Mouse (Mus musculus) left cerebral cortex, postnatal 10 days (tissue): ENCODE data around the gene Ahdc1. TPM values are rescaled to one million over a fixed set of nuclear protein-coding genes. Genes with fewer than 3 reads are reported as not detected.

Experiments
- DNase-seq, 2 experiments: peaks; one replicate each; pipeline ENCODE4 v3.0.0; 2021 to 2022; ENCODE audit warnings: low spot score in 2 of 2, mixed read lengths in 1 of 2; ENCODE audit errors: extremely low spot score in 1 of 2
- intact Hi-C: fragments of 180-260 bp; cut with DNase I; formaldehyde crosslinking; loops from one replicate; pipeline ENCODE4 v1.15.1; 2025
- total RNA-seq, 2 experiments: library from RNA; stranded (reverse); gene quantifications; 2 replicates each; pipeline ENCODE4 v1.2.3; 2021

The Ahdc1 gene
- total RNA-seq, result 10 to 100 TPM; 70.0 to 71.1 TPM

DNA sequence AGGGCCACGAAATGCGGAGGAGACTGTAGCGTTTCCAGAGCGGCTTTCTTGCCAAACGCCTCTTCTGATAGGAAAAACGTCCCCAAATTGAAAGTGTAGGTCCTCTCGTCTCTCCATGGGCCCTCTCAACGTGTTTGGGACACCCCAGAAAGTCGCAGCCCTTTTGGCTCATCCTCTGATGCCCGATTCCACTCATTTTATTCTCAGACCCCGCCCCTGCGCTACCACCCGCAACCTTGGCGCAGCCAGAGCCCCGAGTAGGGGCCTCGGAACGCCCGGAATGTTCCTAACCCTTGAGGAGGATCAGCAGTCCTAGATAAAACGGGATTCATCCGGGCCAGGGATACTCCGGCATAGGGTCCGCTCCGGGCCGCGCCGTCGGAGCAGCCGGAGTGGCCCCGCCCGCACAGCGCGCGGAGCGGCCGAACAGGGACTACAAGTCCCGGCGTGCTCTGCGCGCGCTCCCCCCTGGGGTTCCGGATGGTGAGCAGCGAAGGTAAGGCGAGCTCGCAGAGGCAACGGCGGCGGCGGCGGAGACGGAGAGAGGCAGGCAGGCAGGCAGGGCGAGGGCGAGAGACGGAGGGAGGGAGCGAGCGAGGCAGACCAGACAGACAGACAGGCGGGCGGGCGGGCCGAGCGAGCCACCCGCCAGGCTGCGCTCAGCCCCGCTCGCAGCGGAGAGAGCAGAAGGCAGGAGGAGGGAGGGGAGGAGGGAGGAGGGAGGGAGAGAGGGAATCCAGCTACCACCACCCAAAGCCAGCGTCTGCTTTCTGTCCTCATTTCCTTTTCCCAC is at the start of gene Ahdc1:
Ahdc1 (plus strand) TSS at position 233 of the 793 bp plus-strand sequence.
- DNase-seq, result peak; percentile 89 to 97
- intact Hi-C loops, result loop anchor here (2.0 to 5.0 kb wide), 2 partner anchors 201 to 290 kb away; partner anchors contain the start of genes Cd164l2 and Gpr3

GRCm38 (mm10) chr4:132961866-132962265 is 49.2 kb upstream of the Ahdc1 start:
- intact Hi-C loops, result no loop called here
- no peak for DNase-seq

DNA sequence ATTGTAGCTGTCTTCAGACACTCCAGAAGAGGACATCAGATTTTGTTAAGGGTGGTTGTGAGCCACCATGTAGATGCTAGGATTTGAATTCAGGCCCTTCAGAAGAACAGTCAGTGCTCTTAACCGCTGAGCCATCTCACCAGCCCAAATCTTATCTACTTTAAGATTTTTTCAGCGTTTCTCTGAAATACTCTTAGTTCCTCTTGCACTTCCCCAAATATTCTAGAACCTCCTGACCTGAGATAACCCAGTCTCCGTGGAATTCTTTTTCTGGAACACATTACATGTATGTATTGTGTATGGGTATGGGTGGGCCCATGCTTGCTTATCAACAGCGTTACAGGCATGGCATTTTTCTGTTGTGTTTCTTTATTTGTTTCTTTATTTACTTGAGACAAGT is 48.4 kb upstream of the Ahdc1 start:
- intact Hi-C loops, result no loop called here
- no peak for DNase-seq

DNA sequence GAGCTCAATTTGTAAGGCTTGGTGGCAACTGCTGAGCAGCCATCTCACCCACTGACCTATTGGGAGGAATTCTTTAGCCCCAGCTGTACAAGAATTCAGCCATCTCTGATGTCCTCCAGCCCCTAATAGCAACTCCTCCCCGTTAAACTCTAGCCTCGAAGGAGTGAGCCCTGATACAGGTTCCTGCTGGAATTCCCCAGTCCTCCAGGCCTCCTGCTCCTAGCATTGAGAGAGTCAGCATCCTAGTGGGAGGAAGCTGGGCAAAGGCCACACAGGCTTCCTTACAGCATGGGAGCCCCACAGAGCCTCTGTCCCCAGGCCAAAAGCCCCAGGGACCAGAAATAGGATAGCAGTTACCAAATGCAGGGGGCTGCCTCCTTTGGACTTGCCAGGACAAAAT is 47.6 kb upstream of the Ahdc1 start:
- DNase-seq, result no peak
- intact Hi-C loops, result no loop called here

GRCm38 (mm10) chr4:132964064-132964463 is 47.0 kb upstream of the Ahdc1 start:
- DNase-seq, result no peak
- intact Hi-C loops, result no loop called here

- intact Hi-C loops, result no loop called here
- no peak for DNase-seq
Observed at GRCm38 (mm10) chr4:132964473-132964872, 46.6 kb upstream of the Ahdc1 start.

DNA sequence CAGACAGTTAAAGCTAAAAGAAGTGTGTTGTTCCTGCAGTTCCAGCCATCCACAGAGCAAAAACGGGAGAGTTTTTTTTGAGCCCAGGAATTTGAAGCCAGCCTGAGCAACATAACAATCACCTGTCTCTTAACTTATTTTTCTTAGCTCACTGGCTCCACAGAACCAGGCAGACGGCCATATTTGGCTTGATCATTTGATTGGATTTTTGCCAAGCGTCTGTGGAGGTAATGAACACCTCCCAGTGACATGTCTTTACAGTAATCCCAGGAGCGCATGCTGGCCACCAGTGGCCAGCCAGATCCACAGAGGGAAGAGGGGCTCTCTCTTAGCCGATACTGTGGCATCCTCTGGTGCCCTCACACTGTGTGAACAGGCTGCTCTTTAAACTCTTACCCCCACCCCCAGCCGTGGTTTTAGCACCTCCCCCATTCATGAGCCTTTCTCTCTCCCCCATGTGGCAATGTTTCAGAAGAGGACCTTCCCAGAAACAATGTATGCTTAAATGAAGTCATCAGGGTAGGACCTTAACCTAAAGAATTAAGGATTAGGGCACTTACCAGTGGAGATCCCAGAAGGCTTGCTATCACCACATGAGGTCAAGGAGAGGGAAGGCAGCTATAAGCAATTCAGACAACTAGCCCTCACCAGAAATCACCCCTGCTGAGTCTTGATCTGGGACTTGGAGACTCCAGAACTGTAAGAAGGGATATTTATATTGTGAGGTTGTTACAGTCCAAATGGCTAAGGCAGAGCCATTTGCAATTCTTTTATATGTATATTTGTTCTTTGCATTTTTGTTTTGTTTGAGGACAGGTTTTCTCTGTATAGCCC is 42.7 kb upstream of the Ahdc1 start:
- no peak for DNase-seq

DNA sequence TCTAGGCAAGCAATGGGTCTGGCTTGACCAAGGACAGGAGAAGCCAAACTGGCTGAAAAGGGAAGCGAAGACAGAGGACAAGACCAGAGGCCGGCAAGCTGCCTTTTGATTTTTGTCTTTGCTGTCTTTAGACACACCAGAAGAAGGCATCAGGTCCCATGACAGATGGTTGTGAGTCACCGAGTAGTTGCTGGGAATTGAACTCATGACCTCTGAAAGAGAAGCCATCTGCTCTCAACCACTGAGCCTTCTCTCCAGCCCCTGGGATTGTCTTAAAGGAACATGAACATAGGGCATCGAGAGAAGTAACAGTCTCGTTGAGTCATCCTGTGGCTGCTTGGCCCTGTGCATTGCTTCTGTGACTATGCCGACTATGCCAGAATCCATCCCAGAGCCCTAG is 39.5 kb upstream of the Ahdc1 start:
- no peak for DNase-seq
- intact Hi-C loops, result no loop called here

More for the DNA sequence above, 42.7 kb upstream of the Ahdc1 start:
- intact Hi-C loops, result no loop called here

- DNase-seq, result no peak
- intact Hi-C loops, result no loop called here
Observed at GRCm38 (mm10) chr4:132972101-132972500, 39.0 kb upstream of the Ahdc1 start.

DNA sequence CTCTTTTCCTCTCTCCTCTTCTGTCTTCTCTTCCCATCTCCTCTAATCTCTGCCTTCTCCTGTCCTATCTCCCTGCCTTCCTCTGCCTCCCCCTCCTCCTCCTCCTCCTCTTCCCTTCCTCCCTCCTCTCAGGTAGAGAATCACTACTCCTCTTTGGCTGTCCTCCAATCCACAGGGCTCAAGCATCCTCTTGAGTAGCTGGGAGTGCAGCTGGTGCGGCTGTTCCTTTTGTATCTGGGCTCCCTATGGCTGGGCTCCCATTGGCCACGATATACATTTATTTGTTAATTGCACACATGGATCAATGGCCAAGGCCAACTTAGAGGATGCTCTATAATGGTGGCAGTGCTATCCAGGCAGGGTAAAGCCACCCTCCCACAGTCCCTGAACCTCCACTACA is 38.5 kb upstream of the Ahdc1 start:
- no peak for DNase-seq
- intact Hi-C loops, result no loop called here

DNA sequence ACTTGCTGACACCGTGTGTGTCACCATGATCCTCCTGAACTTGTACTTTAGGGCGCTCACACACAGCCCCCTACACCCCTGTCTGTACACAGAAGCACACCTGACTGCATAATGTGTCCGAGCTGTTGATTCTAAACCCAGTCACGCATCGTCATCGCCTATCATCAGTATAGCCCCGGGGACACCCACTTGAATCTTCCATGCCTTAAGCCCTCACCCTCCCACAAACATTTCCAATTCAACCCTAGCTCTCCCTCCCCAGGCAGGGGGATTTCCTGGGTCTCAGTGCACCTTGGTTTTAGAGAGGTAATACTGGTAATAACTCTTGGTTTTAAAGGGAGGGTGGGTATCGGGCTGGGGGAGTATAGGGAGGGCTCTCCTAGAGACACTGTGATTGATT is 37.9 kb upstream of the Ahdc1 start:
- intact Hi-C loops, result no loop called here
- DNase-seq, result no peak

GRCm38 (mm10) chr4:132973814-132974398 is 37.2 kb upstream of the Ahdc1 start, which contains the start of gene Fgr:
Gene Fgr (plus strand): TSS chr4:132974095.
- no peak for DNase-seq
- intact Hi-C loops, result no loop called here

- intact Hi-C loops, result no loop called here
Observed at GRCm38 (mm10) chr4:132974904-132975303, 36.2 kb upstream of the Ahdc1 start.

GRCm38 (mm10) chr4:132975791-132976190 is 35.3 kb upstream of the Ahdc1 start:
- intact Hi-C loops, result no loop called here
- DNase-seq, result no peak

More at GRCm38 (mm10) chr4:132974904-132975303, 36.2 kb upstream of the Ahdc1 start:
- DNase-seq, result peak; percentile 53 to 87

DNA sequence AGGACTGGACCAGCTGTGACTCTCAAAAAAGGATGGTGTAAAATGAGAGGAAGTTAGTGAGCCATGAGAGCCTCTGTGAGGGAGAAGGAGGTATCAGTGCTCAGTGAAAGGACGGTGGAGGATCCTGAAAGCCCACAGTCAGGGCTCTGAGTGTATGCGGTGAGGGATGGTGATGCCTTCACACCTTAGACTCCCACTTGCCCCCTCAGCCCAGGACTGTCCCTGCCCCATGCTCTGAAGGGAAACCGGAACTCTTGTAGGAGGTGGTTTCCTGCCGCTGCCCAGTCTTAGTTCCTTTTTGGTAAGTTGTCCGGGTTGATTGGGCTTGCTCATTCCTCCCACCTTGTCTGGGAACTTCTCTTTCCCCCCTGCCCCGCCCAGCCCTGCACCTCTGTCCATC is 34.3 kb upstream of the Ahdc1 start:
- intact Hi-C loops, result no loop called here
- no peak for DNase-seq

DNA sequence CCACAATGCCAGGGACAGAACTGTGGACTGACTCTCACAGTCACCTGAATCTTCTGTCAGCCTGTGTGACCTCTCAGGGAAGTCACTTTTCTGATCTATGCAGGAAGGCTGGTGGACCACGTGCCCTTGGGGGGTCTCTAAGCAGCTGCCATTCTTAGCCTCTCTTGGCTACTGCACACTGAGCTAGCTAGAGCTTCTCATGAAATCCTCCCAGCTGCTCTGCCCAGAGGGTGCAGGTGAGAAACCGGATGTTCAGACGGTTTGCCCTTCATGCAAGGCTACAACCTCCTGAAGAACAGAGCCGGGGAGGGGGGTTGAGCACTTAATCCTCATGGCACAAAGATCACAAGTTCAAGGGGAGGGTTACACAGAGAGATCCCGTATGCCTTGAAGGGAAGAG is 33.5 kb upstream of the Ahdc1 start:
- intact Hi-C loops, result no loop called here
- DNase-seq, result no peak

DNA sequence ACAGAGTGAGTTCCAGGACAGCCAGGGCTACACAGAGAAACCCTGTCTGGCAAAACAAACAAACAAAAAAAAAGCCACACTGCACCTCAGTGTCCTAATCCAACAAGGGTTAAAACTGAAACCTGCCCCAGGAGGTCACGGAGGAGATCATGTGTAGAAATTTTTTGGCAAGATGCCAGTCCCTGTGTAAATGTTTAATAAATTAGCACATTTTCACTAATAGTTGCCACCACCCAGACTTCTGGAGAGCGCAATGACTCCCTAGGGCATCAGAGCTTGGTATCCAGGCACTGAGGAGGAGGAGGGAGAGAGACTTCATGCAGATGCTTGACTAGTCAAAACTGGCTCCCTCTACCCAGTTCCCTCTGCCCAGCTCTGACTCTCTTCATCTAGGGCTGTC is 31.9 kb upstream of the Ahdc1 start:
- DNase-seq, result no peak
- intact Hi-C loops, result no loop called here

DNA sequence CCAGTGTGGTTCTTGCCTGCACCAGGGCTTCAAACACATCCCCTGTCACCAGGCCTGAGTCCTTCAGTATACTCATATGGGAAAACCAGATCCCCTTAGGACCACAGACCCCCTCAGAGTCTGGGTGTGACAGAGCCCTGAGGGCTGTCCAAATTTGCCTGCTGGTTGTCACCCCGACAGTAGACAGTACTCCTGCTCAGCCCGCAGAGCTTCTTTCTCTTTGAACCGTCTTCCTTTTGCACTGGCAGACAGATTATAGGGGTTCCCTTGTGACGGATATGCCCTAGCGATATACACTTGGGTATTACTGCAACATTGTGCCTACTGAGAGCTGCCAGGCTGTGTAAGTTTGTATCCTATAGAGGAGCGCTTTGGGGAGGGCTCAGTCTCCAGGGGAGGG is 29.4 kb upstream of the Ahdc1 start:
- DNase-seq, result no peak
- intact Hi-C loops, result no loop called here

DNA sequence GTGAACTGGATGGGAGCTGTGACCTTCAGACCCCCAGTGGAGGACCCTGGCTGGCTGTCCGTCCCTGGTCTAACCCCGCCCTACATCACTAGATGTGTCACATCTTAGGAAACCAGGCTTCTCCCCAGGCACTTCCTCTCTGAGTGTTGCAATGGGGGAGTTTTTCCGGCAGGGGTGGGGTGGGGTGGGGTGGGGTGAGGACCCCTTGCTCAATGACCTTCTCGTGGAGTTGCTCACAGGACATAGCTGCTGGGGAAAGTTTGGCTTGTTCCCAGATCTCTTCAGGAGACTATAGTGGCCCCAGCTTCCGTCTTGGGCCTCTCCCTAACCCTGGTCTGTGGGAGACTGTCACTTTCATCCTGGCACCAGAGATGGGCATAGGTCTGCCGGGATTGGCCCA is 28.1 kb upstream of the Ahdc1 start:
- DNase-seq, result no peak
- intact Hi-C loops, result no loop called here
